Mouse (Mus musculus) midbrain, postnatal 0 days (tissue): ENCODE measurements around the gene Slc6a13. TPM values are rescaled to one million over a fixed set of nuclear protein-coding genes. Genes with fewer than 3 reads are reported as not detected.

Experiments used
- ATAC-seq: fragments of 200-750 bp; cut with Nextera tagmentation; 2 replicates; pipeline ENCODE4 v1.8.0; 2017; ENCODE audit warnings: moderate number of reproducible peaks, mild to moderate bottlenecking, moderate TSS enrichment, moderate library complexity; ENCODE audit not compliant: low FRiP score
- DNase-seq: peaks from one replicate; pipeline ENCODE4 v3.0.0-alpha.2; 2015; ENCODE audit warnings: low spot score
- H3K27ac ChIP-seq: fragments of 300-500 bp; sonication (generic); 2 replicates; pipeline ENCODE4 v1.5.1; 2014; ENCODE audit warnings: low read depth, mild to moderate bottlenecking, low read length, mixed read lengths
- H3K27me3 ChIP-seq: fragments of 300-500 bp; sonication (generic); 2 replicates; pipeline ENCODE4 v1.6.1; 2014; ENCODE audit warnings: low read length, control low read depth, mixed read lengths; ENCODE audit not compliant: insufficient read depth
- H3K36me3 ChIP-seq: fragments of 300-500 bp; sonication (generic); 2 replicates; pipeline ENCODE4 v1.6.1; 2014; ENCODE audit warnings: low read length, control low read depth, mixed read lengths; ENCODE audit not compliant: insufficient read depth
- H3K4me1 ChIP-seq: fragments of 300-500 bp; sonication (generic); 2 replicates; pipeline ENCODE4 v1.6.1; 2014; ENCODE audit warnings: mild to moderate bottlenecking, control low read depth, antibody characterized with exemption, low read length, mixed read lengths; ENCODE audit not compliant: insufficient read depth
- H3K4me2 ChIP-seq: fragments of 300-500 bp; sonication (generic); 2 replicates; pipeline ENCODE4 v1.6.1; 2014; ENCODE audit warnings: low read depth, mild to moderate bottlenecking, low read length, mixed read lengths; ENCODE audit not compliant: poor library complexity, severe bottlenecking
- H3K4me3 ChIP-seq: fragments of 300-500 bp; sonication (generic); 2 replicates; pipeline ENCODE4 v1.5.1; 2014; ENCODE audit warnings: low read depth, mild to moderate bottlenecking, low read length, moderate library complexity
- H3K9ac ChIP-seq: fragments of 300-500 bp; sonication (generic); replicated peaks from 2 replicates; pipeline ENCODE4 v1.6.1; 2014; ENCODE audit warnings: mild to moderate bottlenecking, low read length, moderate library complexity, mixed read lengths; ENCODE audit not compliant: poor library complexity, severe bottlenecking
- H3K9me3 ChIP-seq: fragments of 300-500 bp; sonication (generic); 2 replicates; pipeline ENCODE4 v1.6.1; 2016; ENCODE audit warnings: low read length, control low read depth
- CTCF ChIP-seq: IDR thresholded peaks from 2 replicates; pipeline ENCODE4 v1.5.1; 2016; ENCODE audit warnings: antibody characterized with exemption, mild to moderate bottlenecking
- WGBS: fragments of 180-500 bp; shearing (Covaris S2); extraction: QIAGEN DNeasy Blood & Tissue Kit; methylation state at CpG from one replicate; pipeline ENCODE4 v1.1.7; 2014; 5-methylcytosine and 5-hydroxymethylcytosine counted together
- polyA plus RNA-seq: library from polyadenylated mRNA; unstranded; fragments of >200 nt; fragmentation: Nextera tagmentation; extraction: Ambion mirVana; gene quantifications from 2 replicates; pipeline ENCODE4 v1.2.1, GENCODE M21; 2015
- total RNA-seq: library from RNA; depleted of rRNA; stranded (reverse); fragments of >200 nt; gene quantifications from 2 replicates; pipeline ENCODE4 v1.2.3, GENCODE M21; 2014

The Slc6a13 gene
- total and polyA plus RNA-seq, 2 experiments from 2014 or later, result 59.4 to 61.7 TPM

DNA sequence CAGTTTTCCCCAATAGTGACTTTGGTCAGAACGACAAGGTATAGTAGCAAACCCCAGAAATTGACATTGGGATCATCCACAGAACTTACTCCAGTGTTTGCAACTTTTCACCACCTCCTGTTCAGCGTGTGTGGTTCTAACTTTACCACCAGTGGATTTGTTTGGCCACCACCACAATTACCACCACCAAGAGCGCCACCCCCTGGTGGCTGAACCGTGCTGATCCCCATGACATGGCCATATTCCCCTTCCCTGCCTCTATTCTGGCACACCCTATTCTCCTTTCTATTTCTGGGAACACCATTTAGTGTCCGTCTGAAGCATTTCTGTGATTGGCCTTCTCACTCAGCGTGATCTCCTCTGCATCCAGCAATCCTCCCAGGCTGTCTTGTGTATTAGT is 19.1 kb downstream of the Slc6a13 start:
- Histone ChIP-seq H3K4me1 (no peaks in the 10 kb centered on the region), H3K27ac (no peak overlapping the region), H3K27me3 (no peaks in the 10 kb centered on the region), H3K4me2 (no peak overlapping the region), H3K9me3 (no peaks in the 10 kb centered on the region), H3K9ac (no peak overlapping the region), H3K36me3 (no peaks in the 10 kb centered on the region), H3K4me3 (no peak overlapping the region)
- DNase-seq, result no peak
- TF ChIP-seq CTCF, result peak; percentile 4; the same call in 1 of the 2 replicates
- ATAC-seq, result no peak
- WGBS, result 65% methylated on average over 6 of the region's 6 CpGs

DNA sequence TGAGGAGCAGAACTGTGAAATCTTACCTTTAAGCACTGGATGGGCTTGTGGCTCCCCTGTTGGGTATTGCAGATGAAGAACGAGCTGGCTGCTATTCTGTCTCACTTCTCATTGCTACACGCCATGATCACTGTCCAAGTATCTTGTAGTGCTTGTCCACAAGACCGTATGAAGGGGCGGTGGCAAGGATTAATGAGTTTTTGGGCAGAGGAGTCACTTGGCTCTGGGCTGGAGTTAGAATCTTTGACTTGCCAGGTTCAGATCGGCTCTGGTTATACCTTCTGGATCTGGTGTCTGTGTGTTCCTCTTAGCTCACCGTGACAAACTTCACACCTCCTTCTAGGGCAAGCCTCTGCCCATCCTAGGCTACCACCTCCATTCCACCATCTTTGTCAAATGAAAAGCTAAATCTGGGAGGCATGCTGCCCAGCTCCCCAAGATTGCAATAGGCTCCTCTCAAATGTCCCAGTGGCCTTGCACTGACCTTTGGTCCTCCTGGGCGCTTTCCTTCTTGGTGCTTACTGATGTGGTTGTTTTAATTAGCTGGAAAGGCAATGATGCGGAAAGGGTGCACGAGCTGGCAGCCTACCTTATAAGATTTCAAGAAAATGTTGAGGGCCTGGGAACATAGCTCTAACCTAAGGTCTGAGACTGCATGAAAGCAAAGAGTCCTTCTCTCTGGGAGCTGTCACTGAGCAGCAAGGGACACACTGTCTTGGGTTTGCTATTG is 22.5 kb downstream of the Slc6a13 start:
- Histone ChIP-seq H3K36me3 (no peaks in the 10 kb centered on the region), H3K4me3 (no peak overlapping the region), H3K9me3 (no peaks in the 10 kb centered on the region), H3K4me2 (no peak overlapping the region), H3K27ac (no peak overlapping the region), H3K27me3 (no peaks in the 10 kb centered on the region), H3K4me1 (no peaks in the 10 kb centered on the region), H3K9ac (no peak overlapping the region)
- DNase-seq, result no peak
- WGBS, result 80% methylated on average over 9 of the region's 9 CpGs
- no peak for TF ChIP-seq CTCF
- ATAC-seq, result no peak

DNA sequence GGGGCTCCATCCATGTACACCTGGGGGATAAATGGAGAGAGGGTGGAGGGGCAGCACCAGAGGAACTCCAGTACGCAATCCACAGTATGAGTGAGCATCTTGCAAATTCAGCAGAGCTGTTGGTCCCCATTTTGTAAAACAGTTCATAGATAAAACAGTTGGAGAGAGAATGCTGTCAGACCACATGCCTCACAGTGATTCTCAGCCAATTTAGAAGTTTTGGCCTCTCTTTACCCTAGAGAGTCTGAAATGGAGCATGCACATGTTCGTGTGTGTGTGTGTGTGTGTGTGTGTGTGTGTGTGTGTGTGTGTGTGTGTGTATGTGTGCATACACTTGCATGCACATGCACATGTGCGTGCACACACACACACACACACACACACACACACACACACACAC is 25.3 kb downstream of the Slc6a13 start:
- H3K4me2 ChIP-seq, result no peak overlapping the region
- no peaks in the 10 kb centered on the region for H3K27me3 ChIP-seq
- no peak for TF ChIP-seq CTCF
- H3K4me1 ChIP-seq, result peaks cover 4% of the 10 kb centered on the region
- no peak overlapping the region for H3K4me3 ChIP-seq
- no peak overlapping the region for H3K27ac ChIP-seq
- ATAC-seq (no peak), DNase-seq (no peak)
- WGBS, result 76% methylated on average over 3 of the region's 3 CpGs
- no peak overlapping the region for H3K9ac ChIP-seq
- no peaks in the 10 kb centered on the region for H3K36me3 ChIP-seq
- no peaks in the 10 kb centered on the region for H3K9me3 ChIP-seq

DNA sequence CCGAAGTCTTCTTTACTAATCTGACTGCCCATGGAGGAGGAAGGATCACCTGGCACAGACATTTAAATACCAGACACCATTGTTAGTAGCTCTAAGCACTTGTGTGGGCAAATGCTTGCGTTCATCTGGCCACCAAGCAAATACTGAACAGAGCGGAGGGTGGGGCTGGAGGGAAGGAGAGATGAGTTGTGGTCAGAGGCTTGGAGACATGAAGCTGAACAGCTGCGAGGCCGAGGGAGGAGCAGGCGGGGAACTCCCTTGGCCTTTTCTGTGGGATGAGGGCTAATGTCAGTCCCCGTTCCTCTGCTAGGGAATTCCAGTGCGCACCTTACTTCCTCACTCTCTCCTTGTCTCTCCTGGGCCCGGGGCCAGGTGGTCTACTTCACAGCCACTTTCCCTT is 25.7 kb downstream of the Slc6a13 start:
- Histone ChIP-seq H3K4me2 (no peak overlapping the region), H3K27me3 (no peaks in the 10 kb centered on the region), H3K9me3 (no peaks in the 10 kb centered on the region), H3K4me1 (peaks cover 4% of the 10 kb centered on the region), H3K4me3 (no peak overlapping the region), H3K27ac (no peak overlapping the region), H3K36me3 (no peaks in the 10 kb centered on the region), H3K9ac (no peak overlapping the region)
- DNase-seq (no peak), ATAC-seq (no peak)
- no peak for TF ChIP-seq CTCF
- WGBS, result 83% methylated on average over 9 of the region's 9 CpGs

DNA sequence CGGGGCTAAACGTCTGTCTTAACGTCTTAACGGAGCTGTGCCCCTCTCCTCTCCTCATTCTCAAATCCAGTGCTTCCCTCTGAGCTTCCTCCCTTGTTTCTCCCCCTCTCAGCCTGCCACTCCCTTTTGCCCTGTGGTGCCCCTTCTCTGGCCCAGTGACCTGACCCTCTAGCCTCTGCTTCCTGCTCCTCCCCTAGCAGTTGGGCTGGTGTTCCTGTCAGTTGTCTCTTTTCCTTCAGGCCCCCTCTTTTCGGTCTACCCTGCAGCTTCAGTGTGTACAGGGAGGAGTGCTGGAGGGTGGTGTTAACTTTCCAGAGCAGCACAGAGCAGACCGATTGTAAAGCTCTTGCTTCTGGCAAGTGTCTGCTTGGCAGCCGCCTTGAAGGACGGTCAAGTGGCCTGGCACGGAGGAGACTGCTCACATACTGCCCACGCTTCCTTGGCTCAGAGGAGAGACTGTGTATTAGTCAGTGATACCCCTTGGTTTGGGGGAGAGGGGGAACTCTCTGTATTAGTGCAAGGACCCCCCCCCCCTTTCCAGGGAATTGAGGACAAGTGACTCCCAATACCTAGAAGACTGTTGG is 26.6 kb downstream of the Slc6a13 start:
- 74% methylated on average over 10 of the region's 10 CpGs for WGBS
- Histone ChIP-seq H3K4me2 (no peak overlapping the region), H3K9me3 (no peaks in the 10 kb centered on the region), H3K27me3 (no peaks in the 10 kb centered on the region), H3K4me3 (no peak overlapping the region), H3K4me1 (peaks cover 4% of the 10 kb centered on the region), H3K9ac (no peak overlapping the region), H3K36me3 (no peaks in the 10 kb centered on the region), H3K27ac (no peak overlapping the region)
- DNase-seq (peak; percentile 52), ATAC-seq (no peak)
- TF ChIP-seq CTCF, result no peak

DNA sequence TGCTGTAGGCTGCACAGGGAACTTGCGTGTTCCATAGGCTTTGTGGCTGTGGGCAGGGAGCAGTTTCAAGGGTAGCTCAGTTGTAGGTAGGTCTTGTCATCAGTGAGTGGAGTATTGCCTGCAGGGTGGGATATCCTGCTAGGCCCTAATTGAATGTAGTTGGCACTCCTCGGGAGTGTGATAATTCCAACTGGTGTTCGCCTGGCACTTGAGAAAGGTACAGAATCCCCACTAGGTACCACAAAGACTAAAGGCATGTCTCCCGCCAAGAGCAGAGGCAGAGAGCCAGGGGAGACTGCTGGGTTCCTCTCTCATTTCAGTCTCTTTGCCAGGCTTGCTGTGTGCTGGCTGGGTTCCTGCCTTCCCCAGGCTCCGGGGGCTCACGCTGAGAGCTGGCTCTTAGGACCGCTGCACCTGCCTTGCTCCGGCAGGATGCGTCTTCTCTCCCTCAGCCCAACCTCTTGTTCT is 28.4 kb downstream of the Slc6a13 start:
- no peak for ATAC-seq

More for the DNA sequence above, 28.4 kb downstream of the Slc6a13 start:
- Histone ChIP-seq H3K27me3 (no peaks in the 10 kb centered on the region), H3K4me3 (no peak overlapping the region), H3K4me1 (peaks cover 4% of the 10 kb centered on the region), H3K27ac (no peak overlapping the region), H3K36me3 (no peaks in the 10 kb centered on the region), H3K9me3 (no peaks in the 10 kb centered on the region), H3K9ac (no peak overlapping the region), H3K4me2 (no peak overlapping the region)
- no peak for TF ChIP-seq CTCF
- WGBS, result 33% methylated on average over 9 of the region's 9 CpGs
- peak; percentile 68 for DNase-seq
